Mouse (Mus musculus) thymus, postnatal 36 days (tissue): Measurements from ENCODE around the gene Cacna1i.

ENCODE experiments used
- DNase-seq, 2 experiments: peaks; one replicate each; pipeline ENCODE4 v3.0.0; 2022; ENCODE audit warnings: mixed read lengths in 2 of 2

Cacna1i gene

DNA sequence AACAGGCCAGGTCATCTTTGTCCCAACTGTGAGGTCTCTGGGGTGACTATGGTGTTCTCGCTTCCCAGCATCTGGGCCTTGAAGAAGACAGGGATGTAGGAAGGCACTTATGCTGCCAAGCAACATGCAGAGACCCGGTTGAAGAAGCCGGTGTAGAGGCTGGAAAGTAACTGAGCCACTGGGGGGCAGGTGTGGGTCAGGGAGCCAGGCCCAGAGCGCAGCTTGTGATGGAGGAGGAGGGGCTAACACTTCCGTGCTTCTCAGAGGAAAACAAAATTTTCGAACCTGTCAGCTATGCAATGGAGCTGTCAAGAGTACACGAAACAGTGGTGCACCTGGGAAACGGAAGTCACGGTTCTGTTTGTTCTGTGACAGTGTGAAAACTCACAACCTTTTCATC lies 9.9 kb upstream of the Cacna1i start:
- no peak for DNase-seq

DNA sequence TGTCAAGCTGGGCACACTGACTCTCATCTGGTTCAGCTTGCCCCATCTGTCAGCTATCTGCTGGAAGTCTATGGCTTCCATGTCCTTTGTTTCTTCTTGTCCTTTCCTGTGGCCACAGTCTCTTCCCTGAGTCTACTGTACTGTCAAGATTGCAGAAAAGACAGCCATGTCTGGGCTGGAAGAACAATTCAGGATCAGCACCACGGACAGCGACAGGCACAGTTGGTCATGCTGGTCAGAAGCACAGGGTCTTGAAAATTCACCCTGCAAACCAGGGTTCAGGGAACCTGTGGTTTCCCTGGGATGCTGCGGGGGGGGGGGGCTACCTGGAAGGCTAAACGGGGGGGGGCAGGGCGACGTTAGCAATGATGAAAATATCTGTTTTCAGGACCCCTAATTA lies 9.4 kb upstream of the Cacna1i start:
- peak in 1 of 2 experiments; percentile 48 for DNase-seq

DNA sequence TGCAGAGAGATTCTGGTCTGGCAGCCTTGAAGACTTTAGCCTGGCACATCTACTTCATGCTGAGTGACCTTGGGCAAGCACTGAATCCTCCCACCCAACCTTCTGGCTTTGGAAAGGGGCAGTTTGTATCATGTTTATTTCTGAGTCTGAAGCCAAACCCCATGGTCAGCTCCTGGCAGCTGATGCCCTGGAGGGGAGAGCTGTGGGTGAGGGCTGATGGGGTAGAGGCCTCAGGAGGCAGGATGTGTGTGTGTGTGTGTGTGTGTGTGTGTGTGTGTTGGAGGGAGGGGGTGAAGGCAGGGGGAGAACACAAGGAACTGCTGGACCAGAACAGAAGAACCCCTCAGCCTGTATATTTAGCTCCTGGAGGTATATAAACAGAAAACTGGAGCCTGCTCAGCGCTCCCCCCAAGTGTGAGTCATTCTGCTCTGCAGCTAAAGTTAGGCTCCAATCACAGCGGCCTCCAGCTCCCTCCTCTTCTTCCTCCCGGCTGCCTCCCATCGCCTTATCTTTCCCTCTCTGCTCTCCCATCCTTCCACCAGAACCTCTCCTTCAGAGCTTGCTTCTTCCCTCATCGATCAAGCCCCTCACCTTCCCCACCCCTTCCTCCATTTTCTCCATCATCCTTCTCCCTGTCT lies 8.8 kb upstream of the Cacna1i start:
- DNase-seq = no peak

DNA sequence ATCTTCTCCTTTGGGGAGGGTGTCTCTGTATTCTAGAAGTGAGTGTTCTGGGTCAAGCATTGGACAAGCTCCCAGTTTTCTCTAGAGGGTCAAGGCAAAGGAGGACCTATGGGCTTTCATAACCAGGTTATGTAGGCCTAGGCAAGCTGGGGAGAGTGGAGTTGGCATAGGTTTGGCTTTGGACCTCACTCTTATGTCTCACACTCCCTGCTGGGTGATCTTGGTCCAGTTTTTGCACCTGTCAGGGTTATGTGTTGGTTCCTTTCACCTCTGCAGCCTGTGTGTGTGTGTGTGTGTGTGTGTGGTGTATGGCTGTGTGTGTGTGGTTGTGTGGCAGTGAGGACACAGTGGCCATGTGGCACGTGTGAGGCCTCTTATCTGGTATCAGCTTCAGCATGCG lies 8.0 kb upstream of the Cacna1i start:
- no peak for DNase-seq

DNA sequence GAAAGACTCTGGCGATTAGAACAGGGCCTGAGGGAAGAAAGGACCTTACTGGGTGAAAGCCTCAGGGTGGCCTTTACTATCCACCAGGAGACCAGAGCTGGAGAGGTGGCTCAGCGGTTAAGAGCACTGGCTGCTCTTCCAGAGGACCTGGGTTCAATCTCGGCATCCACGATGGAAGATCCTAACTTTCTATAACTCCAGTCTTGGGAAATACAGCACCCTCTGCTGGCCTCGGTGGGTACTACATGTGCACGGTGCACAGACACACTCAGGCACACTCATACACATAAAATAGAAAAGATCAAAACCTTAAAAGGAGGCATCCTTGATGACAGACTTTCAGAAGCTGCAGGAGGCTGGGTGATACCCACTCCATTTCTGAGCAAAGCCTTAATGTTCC lies 6.4 kb upstream of the Cacna1i start:
- peak; percentile 46 to 47 for DNase-seq

DNA sequence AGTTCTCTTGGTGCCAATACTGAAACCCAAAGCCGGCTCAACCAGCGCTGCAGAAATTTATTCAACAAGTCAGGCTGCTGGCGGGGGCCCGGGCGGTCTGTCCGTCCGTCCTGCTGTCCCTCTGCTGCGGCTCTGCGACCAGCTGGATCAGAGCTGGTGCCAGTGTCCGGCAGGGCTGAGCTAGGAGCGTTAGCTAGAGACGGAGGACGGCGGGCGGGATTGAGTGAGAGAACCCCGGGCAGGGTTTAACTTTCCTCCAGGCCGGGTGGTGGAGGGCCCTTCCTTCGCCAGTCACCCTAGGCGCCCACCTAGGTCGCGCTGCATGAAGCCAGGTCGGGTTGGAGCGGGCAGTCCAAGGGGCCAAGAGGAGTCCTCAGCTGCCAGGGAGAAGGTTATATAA lies 998 bp downstream of the Cacna1i start:
- DNase-seq = no peak

DNA sequence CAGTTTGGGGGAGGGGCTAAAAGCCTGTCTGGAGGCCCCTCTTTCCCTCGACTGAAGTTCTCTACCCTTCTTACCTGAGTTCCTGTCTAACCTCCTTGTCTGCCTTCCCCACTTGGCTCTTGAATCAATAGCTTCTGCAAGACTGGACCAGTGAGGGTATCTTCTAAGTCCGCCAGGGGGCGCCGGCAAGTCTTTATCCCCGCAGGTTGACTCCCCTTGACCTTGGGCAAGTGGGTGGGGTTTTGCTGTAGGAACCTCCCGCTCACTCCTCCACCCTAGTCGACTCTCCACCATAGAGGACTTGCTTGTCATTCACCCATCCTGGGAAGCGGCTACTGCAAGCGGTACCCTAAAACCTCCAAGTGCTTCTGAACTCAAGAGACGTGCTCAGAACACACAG lies 2.4 kb downstream of the Cacna1i start:
- DNase-seq = peak; percentile 84

DNA sequence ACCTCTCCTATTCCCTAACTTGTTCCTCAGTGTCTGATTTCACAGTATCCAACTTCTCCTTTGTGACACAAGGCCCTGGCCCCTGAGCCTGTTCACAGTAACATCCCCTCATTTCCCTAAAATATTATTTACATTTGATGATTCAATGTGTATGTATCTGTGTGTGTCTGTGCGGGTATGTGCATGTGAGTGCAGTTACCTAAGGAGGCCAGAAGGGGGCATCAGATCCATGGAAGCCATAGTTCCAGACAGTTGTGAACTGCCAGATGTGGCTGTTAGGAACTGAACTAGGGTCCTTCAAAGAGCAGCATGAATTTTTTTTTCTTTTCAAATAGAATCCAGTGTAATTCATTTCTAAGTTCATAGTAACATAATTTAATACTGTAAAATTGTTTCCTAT lies 10.1 kb downstream of the Cacna1i start:
- no peak for DNase-seq

DNA sequence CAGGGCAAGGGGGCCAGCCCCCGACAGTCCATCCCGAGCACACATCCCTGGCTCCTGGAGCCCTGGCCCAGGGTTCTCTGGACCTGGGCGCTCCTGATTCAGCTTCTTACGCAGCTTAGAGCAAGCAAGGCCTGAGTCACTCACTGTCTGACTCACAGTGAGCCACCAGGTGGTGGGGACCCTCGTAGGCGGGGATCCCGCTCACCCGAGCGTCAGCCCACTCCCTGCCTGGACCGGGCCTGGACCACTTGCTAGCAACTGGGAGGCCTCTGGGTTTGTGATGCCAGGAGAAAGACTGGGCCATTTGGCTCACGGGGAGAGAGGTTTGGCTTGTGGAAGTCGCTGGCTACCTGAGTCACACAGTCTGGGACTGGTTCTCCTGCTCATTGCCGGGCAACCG lies 16.7 kb downstream of the Cacna1i start:
- DNase-seq = no peak

DNA sequence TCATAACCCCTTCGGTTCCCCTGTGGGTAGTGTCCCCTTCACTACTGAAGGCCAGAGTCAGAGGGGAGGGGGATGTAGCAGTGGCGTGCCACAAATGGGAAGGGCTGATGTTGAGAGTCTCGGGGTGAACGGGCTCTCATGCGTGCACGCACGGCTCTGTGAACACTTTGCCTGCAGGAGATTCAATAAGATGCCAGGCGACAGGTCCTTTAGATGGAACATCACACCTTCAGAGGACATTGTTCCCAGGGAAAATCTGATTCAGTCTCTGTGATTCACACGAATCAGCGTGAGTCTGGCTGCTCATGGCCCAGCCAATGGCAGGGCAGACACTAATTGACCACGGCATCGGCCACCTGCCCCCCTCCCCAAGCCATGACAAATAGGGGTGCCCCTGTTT lies 17.1 kb downstream of the Cacna1i start:
- no peak for DNase-seq

DNA sequence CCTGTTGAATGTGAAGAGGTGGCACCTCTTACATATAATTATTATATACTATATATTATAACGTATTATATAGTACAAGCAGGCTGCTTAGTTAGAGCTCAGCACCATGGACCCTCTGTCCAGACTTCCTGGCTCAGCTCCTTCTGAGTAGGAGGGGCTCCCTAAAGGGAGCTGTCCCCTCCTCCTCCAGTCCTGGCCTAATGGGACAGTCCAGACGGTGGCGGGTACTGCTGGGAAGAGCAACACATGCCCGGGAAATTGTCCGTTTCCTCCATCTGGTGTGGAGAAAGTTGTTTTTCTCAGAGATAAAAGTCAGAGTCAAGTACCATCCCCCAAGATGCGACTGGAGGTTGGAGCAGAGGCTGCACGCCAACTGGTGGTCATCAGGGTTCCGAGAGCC lies 19.1 kb downstream of the Cacna1i start:
- DNase-seq = no peak

DNA sequence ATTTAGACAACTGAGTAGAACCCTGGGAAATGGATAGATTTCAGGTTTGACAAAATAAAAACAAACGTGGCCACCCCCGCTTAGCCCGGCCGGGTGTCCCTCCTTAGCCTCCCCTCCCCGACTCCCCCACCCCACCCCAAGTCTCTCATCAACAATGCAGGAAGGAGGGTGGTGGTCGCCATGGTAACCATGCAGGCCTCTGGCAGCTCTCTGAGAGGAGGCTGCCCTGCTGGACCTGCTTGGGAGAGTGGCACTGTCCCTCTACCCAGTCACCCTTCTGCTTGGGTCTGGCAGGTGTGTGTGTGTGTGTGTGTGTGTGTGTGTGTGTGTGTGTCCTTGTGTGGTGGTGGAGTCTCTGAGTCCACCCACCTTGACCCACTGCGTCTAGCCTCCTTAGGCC lies 27.7 kb downstream of the Cacna1i start:
- no peak for DNase-seq

DNA sequence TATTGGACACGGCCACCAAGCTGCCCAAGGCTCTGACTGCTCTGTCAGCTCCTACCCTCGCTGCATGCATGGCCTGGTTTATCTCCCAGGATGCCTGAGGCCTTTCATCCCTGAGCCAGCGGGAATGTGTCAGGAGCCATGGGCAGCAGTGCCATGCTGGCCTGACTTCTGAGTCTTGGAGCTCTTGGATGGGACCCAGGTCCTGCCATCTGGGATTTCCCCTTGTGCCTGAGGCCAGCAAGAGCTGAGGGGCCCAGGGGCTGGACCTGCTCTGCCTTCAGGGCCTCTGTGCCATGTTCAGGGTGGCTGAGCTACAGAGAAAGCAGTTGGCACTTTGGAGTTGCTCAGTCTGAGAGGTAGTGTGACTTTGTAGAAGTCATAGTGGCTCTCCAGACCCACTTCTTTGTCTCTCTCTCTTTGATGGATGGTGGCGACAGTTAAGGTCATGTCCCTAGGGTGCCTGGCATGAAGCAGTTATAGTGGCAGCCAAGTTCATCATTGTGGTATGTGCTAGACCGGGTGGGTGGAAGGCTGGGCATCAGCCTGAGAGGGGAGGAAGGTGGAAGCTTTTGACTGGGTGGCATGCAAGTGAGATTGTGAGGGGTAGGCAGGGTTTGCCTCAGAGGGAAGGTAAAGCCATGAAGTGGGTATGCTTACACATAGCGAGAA lies 30.1 kb downstream of the Cacna1i start:
- DNase-seq = no peak

DNA sequence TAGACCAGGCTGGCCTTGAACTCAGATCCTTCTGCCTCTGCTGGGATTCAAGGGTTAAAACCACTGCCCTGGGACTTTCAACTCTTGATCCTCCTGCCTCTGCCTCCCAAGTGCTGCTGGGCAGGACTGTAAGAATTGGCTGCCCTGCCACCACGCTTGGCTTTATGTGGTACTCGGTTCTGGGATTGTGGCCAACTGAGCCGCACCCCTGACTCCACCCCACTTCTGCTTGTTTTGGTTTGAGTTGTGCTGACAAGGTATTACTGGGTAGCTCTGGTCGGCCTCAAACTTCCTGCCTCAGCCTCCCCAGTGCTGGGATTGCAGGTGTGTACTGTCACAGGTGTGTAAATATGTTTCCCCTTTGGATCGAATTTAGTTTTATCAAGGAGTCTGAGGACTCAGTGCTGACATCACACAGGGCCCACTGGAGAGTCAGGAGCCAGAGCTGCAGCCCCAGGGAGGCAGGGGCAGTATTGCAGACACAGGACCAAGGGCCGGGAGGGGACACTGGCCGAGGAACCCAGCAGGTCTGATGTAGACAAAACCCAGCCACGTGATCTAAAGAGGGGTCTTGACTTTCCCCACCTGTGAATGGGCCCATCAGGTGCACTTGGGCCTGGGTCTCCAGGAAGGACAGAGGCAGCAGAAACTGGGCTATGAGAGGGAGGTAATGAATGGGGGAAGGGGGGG lies 30.9 kb downstream of the Cacna1i start:
- DNase-seq = no peak

DNA sequence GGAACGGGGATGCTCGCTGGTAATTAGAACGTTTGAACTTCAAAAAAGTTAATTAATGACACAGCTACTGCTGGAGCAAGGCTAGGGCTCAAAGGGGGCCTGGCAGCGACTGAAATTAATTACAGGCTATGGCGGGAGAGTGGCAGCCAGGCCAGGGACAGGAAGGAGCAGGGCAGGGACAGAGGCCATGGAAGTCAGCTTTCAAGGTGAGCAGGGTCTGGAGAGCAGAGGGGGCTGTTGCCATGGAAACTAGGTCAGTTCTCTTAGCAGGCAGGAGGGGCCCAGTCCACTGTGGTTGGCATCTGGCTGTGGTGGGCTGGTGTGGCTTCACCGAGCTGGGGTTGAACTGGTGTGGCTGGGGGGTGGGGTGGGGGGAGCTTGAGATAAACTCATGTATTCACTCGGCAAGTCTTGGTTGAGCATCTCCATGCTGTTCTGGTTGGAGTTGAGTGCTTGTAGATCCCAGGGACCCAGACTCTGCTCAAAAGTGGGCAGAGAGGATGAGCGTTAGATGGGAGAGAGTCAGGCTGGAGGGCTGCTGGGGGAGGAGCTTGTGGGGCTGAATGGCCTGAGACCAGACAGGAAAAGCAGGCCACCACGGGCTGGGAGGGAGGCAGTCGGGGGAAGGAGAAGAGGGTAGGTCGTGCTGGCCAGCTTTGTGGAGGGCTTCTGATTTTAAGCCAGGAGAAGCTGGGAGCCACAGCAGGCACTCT lies 31.7 kb downstream of the Cacna1i start:
- DNase-seq = no peak

DNA sequence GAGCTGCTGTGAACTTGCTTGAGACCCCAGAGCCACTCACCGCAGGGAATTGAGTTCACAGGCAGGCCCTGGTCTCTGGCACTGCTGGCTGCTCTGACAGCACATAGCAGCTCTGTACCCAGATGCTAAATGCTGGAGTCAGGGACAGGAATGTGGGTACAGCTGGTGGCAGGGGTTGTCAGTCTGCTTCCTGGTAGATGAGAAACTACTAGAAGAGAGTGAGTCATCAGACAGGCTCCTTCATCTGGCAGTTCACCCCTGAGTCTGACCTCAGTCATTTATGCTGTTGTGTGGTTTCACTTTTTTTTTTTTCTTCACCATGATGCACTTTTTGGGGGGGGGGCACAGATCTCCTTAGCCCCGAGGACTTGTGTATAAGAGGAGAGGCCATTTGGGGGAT lies 32.3 kb downstream of the Cacna1i start:
- no peak for DNase-seq

DNA sequence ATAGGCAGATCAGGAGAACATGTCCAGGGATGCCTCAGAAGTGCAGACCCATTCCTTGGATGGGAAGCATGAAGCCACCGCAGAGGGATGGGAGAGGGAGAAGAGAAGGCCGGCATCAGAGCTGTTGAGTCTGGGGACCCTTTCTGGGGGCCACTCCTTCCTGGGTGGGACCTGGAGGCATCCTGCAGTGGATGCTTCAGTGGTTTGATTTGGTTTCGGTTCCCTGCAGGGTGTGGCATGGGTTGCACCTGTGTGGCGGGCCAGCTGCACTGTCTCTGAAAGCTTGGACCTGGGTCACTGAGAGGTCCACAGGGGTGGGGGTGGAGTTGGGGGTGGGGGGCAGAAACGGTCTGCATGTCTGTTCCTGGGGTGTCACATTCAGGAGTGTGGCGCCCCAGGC lies 32.9 kb downstream of the Cacna1i start:
- no peak for DNase-seq

DNA sequence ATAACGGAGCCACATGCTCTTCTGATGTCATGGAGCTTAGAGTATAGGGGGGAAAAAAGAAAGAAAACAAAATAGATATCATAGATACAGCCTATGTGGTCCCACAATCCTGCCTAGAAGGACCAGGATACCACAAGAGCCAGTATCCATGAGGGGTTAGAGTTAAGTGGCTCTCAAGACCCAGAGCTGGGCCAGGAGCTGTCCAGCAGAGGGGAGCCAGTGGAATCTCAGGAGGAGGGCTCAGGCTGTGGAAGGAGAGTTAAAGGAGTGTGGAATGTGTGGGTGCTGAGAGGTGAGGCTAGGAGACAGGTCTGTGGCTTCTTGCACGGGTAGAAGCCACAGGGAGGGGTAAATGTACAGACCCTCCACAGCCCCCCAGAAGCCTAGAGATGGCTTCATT lies 38.2 kb downstream of the Cacna1i start:
- DNase-seq = no peak

DNA sequence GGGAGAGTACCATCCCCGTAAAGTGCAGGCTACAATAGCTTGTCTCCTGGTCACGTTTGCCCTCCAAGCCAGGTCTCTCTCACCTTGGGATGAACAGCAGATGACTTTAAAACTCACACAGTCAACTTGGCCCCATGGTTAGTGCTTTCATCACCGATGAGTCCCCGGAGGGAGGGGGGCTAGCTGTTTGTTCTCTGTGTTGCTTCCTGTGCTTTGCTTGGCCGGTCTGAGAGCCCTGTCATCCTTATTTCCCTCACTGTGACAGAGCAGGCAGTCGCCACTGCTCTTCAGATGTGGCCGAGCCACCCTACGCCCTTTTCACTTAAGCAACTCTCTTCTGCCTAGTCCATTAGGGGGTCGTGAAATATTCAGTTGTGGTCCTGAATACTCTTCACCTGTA lies 38.7 kb downstream of the Cacna1i start:
- DNase-seq = no peak

DNA sequence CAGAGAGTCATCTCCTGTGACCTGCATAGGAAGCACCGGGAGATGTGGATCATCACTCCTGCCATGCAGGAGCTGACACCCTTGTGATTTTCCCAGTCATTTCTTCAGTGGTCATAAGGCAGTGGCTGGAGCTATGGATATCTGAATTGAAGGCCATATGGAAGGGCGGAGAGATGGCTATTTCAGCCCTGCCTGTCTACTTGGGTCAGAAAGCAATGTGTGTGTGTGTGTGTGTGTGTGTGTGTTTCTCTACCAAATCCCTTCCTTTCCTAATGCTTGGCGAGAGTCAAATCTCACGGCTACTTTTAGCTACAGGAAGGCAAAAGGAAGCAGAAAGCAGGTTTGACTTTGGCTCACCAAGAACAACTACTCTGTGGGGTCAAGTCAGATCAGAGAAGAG lies 39.9 kb downstream of the Cacna1i start:
- DNase-seq = no peak

DNA sequence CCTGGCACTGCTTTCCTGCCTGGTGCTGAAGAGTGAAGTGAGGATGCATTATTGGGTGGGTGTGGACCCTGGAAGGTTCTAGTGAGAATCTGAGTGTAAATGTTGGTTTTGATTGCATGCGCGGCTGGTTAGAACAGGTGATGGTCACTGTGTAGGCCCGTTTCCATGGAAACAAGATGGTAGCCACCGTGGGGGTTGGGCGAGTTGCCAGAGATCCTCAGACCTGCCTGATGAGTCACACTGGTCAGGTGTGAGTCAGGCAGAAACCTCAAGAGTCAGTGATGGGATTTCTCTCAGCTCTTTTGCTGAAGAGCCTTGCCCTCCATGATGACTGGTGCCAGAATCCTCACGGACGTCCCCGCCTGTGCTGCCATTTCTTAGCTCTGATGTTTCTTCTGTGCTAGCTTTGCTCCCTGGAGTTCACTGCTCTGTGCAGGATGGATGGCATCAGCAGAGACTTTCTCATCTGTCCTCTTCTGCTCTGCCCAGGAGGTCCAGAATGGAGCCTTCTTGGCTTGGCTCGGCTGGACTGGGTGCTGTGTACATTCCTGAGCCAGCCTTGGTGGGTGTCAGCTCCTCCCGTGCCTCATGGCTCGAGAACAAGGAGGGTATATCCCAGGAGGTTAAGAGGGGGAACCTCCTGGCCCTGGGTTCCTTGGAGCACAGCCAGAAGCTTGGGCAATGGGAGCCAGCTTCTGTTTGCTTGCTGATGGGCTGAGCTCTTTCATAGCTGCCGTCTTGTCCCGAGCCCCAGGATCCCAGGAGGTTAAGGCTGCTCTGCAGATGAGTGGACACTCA lies 40.9 kb downstream of the Cacna1i start:
- no peak for DNase-seq

DNA sequence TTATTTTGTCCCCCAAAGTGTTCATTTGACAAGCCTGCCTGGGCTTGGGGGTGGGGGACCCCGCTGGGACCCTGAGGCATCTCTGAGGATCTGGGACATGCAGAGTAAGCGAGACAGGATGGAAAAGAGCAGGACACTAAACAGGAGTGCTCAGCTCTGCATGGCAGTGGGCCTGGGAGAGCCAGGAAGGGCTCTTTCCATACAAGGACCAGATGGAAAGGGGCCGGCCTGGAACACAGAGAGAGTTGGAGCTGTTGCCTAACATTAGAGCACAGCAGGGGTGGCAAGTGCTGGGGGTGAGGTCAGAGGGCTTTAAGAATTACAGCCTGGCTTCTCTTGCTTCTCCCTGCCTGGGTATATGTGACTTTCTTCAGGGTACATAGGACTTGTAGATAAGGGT lies 43.2 kb downstream of the Cacna1i start:
- DNase-seq = no peak

DNA sequence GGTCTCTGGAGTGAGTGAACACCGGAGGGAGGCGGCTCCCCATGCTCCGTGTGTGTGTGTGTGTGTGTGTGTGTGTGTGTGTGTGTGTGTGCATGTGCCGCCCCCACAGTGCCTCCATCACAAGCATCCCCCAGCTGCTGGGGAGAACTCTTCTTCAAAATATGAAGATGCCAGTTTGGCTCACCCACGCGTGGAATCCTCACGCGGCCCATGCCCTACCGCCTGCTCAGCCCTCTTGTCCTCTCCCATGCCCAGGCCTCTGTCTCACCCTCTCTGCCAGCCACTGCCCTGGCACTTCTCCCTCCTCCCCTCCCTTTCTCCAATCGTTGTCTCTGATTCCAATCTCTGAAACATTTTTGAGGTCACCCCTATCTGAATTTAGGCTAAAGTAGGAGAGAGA lies 47.7 kb downstream of the Cacna1i start:
- DNase-seq = no peak
